Mouse (Mus musculus) ES-Bruce4 (cell line): ENCODE data around the gene Rgs1. TPM values are rescaled to one million over a fixed set of nuclear protein-coding genes. Genes with fewer than 3 reads are reported as not detected.

Source experiments
- H3K27ac ChIP-seq: 2 replicates; pipeline ENCODE4 v1.5.1; 2012; ENCODE audit warnings: low read length, inconsistent platforms; ENCODE audit not compliant: insufficient read depth
- H3K27me3 ChIP-seq: 2 replicates; pipeline ENCODE4 v1.6.1; 2012; ENCODE audit warnings: mild to moderate bottlenecking, low read length, inconsistent platforms; ENCODE audit not compliant: control insufficient read depth, poor library complexity, insufficient read depth, severe bottlenecking
- H3K36me3 ChIP-seq: 2 replicates; pipeline ENCODE4 v1.6.1; 2012; ENCODE audit warnings: inconsistent platforms, mild to moderate bottlenecking, low read length, moderate library complexity; ENCODE audit not compliant: control insufficient read depth, poor library complexity, insufficient read depth, severe bottlenecking
- H3K4me1 ChIP-seq: one replicate; pipeline ENCODE4 v1.8.1; 2011; ENCODE audit warnings: low read length; ENCODE audit not compliant: control insufficient read depth, insufficient read depth
- H3K4me3 ChIP-seq: 2 replicates; pipeline ENCODE4 v1.5.1; 2011; ENCODE audit warnings: low read depth, mild to moderate bottlenecking, low read length
- H3K9ac ChIP-seq: 2 replicates; pipeline ENCODE4 v1.6.1; 2012; ENCODE audit warnings: low read depth, mild to moderate bottlenecking, inconsistent platforms; ENCODE audit not compliant: poor library complexity, severe bottlenecking
- H3K9me3 ChIP-seq: replicated peaks from 2 replicates; pipeline ENCODE4 v1.6.1; 2012; ENCODE audit warnings: mild to moderate bottlenecking, low read length, inconsistent platforms; ENCODE audit not compliant: control insufficient read depth, poor library complexity, insufficient read depth, severe bottlenecking
- CTCF ChIP-seq: IDR thresholded peaks from one replicate; pipeline ENCODE4 v1.8.1; 2011; ENCODE audit warnings: low read depth, low read length
- EP300 ChIP-seq: IDR thresholded peaks from 2 replicates; pipeline ENCODE4 v1.6.1; 2011; ENCODE audit warnings: low read depth, low read length; ENCODE audit not compliant: insufficient read depth
- POLR2A ChIP-seq: IDR thresholded peaks from one replicate; pipeline ENCODE4 v1.8.1; 2011; ENCODE audit warnings: low read length; ENCODE audit not compliant: insufficient read depth
- polyA plus RNA-seq: library from polyadenylated mRNA; stranded (reverse); fragments of >200 nt; gene quantifications from 2 replicates; pipeline ENCODE4 v1.2.4, GENCODE M21; 2011; ENCODE audit warnings: low read depth; ENCODE audit not compliant: missing spikeins, insufficient read depth, insufficient read length

Gene Rgs1
- not detected in 2 replicates for polyA plus RNA-seq

- no peaks in the 10 kb centered on the region for H3K27me3 ChIP-seq
- H3K4me3 ChIP-seq = no peak within 1 kb of the TSS
- no peak for TF ChIP-seq CTCF
- no peak for TF ChIP-seq POLR2A
- no peak for TF ChIP-seq EP300
- no peaks in the 10 kb centered on the region for H3K4me1 ChIP-seq
- no peak within 1 kb of the TSS for H3K9ac ChIP-seq
- H3K36me3 ChIP-seq = no peaks in the 10 kb centered on the region
- H3K27ac ChIP-seq = no peak within 1 kb of the TSS
- no peaks in the 10 kb centered on the region; the same call in 1 of the 2 replicates for H3K9me3 ChIP-seq
These were observed at the start of gene Rgs1 for GRCm38 (mm10) chr1:144248923-144249322. Gene Rgs1, minus strand, starts transcription at chr1:144249242.

- Histone ChIP-seq H3K27ac (no peak overlapping the region), H3K36me3 (no peaks in the 10 kb centered on the region), H3K4me1 (no peaks in the 10 kb centered on the region), H3K9me3 (no peaks in the 10 kb centered on the region; the same call in 1 of the 2 replicates), H3K9ac (no peak overlapping the region), H3K4me3 (no peak overlapping the region), H3K27me3 (no peaks in the 10 kb centered on the region)
- TF ChIP-seq EP300 (no peak), CTCF (no peak), POLR2A (no peak)
These were observed 34.3 kb upstream of the Rgs1 start for GRCm38 (mm10) chr1:144283020-144284014.

GRCm38 (mm10) chr1:144280056-144280455 is 31.0 kb upstream of the Rgs1 start:
- Histone ChIP-seq H3K27ac (no peak overlapping the region), H3K9ac (no peak overlapping the region), H3K36me3 (no peaks in the 10 kb centered on the region), H3K4me1 (no peaks in the 10 kb centered on the region), H3K27me3 (no peaks in the 10 kb centered on the region), H3K9me3 (no peaks in the 10 kb centered on the region; the same call in 1 of the 2 replicates), H3K4me3 (no peak overlapping the region)
- TF ChIP-seq POLR2A = no peak
- TF ChIP-seq EP300 = no peak
- no peak for TF ChIP-seq CTCF

- Histone ChIP-seq H3K36me3 (no peaks in the 10 kb centered on the region), H3K4me1 (no peaks in the 10 kb centered on the region), H3K4me3 (no peak overlapping the region), H3K27me3 (no peaks in the 10 kb centered on the region), H3K27ac (no peak overlapping the region), H3K9ac (no peak overlapping the region), H3K9me3 (no peaks in the 10 kb centered on the region)
- no peak for TF ChIP-seq POLR2A
- TF ChIP-seq EP300 = no peak
- TF ChIP-seq CTCF = no peak
These were observed 23.9 kb upstream of the Rgs1 start for GRCm38 (mm10) chr1:144272991-144273390.

- no peaks in the 10 kb centered on the region for H3K36me3 ChIP-seq
- TF ChIP-seq POLR2A (no peak), CTCF (no peak), EP300 (no peak)
- H3K4me1 ChIP-seq = no peaks in the 10 kb centered on the region
- H3K9ac ChIP-seq = no peak overlapping the region
- H3K27ac ChIP-seq = no peak overlapping the region
- no peaks in the 10 kb centered on the region for H3K9me3 ChIP-seq
- no peaks in the 10 kb centered on the region for H3K27me3 ChIP-seq
- no peak overlapping the region for H3K4me3 ChIP-seq
These were observed 20.1 kb upstream of the Rgs1 start for GRCm38 (mm10) chr1:144269112-144269511.
